Mouse (Mus musculus): ENCODE data around the gene C1rl. TPM values are rescaled to one million over a fixed set of nuclear protein-coding genes. Genes with fewer than 3 reads are reported as not detected.
"Not testable (repeated sequence)": the region's sequence is repeated elsewhere in the genome, so short reads cannot be mapped to it uniquely, and the experiment has no call there.

The C1rl gene
- total RNA-seq, 2 experiments from 2014 or later = 0.19 to 0.42 TPM

DNA sequence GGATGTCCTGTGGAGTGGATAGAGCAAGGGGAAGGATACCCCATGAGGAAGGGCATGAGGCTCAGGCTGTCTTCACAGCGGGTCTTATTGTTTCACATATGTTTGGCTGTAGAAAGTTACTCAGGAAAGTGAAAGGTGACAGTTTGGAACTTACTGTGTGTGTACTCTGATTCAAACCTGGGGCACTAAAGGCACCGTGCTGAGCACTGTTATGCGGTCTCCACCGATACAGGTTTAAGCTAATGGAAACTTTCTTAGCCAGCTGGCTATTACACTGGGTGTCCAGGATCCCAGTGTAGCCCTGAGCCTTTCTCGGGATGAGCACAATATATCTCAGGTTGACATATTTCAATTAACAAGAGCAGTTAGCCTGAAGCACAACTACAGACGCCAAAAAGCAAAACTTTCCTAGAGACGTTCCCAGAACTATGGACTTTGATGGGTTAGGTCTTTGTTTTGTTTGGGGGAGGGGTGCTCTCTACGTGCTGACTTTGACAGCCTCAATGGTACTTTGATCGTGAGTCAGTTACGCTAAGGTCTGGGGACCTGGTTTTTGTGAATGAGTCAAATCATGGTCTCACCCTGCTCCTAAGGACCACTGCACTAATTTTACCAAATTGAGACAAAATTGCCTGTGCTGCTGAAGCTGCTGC lies 7.1 kb downstream of the C1rl start:
- DNase-seq (ENCODE audit: low spot score in 2 of 2) = no peak

GRCm38 (mm10) chr6:124501473-124501872 lies 8.6 kb downstream of the C1rl start:
- DNase-seq (ENCODE audit: low spot score in 2 of 2) = no peak

- no peak for DNase-seq (ENCODE audit: low spot score in 2 of 2)
Observed at GRCm38 (mm10) chr6:124502021-124502420, 9.1 kb downstream of the C1rl start.

DNA sequence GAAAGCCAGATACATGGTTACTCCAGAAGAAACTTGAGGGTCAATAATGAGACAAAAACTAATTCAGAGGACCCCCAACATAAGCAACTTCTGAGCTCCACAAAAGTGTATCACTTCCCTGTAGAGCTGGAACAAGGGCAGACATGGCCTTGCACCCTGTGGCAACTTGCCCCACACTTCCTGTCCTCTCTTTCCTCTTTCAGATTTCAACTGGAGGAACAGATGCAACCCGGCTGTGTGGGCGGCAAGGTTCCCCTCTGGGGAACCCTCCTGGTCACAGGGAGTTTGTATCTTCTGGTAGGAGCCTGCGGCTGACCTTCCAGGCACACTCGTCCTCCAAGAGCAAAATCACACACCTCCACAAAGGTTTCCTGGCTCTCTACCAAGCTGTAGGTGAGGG lies 12.1 kb downstream of the C1rl start:
- DNase-seq (ENCODE audit: low spot score in 2 of 2) = no peak

GRCm38 (mm10) chr6:124506991-124507390 lies 14.1 kb downstream of the C1rl start:
- no peak for DNase-seq (ENCODE audit: low spot score in 2 of 2)

DNA sequence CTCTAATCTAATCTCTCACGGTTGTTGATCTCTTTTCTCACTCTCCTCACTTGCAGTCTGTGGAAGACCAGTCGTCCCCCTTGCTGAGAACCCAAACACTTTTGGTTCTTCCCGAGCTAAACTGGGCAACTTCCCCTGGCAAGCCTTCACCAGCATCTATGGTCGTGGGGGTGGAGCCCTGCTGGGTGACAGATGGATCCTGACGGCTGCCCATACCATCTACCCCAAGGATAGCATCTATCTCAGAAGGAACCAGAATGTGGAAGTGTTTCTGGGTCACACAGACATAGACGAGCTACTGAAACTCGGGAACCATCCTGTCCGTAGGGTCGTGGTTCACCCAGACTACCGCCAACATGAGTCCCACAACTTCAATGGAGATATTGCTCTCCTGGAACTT lies 15.4 kb downstream of the C1rl start:
- DNase-seq (ENCODE audit: low spot score in 2 of 2) = peak in 1 of 2 experiments; percentile 27

- DNase-seq (ENCODE audit: low spot score in 2 of 2) = not testable (repeated sequence)
Observed at GRCm38 (mm10) chr6:124509192-124509591, 16.3 kb downstream of the C1rl start.

DNA sequence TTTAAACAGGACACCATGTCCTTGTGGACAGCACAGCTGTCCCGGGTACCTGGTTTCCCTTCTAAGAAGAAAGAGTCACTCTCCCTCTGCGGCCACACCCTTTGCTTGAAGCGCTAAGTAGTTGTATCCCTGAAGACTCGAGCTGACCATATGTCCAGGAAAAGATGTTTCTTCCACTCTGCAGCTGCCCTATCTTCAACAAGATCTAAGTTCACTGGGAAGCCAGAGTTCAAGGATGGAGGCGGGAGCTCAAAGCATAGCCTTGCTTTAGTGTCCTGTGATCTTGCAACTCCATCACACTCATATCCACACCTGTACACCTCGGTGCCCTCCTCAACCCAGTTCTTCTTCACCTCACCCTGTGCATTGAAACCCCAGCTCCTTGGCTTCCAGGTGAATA lies 19.0 kb downstream of the C1rl start:
- DNase-seq (ENCODE audit: low spot score in 2 of 2) = no peak

GRCm38 (mm10) chr6:124512355-124512836 lies 19.5 kb downstream of the C1rl start, which contains the start of gene C1ra:
Gene C1ra, plus strand, starts transcription at chr6:124512405.
- peak; percentile 56 to 68 for DNase-seq (ENCODE audit: low spot score in 2 of 2)

DNA sequence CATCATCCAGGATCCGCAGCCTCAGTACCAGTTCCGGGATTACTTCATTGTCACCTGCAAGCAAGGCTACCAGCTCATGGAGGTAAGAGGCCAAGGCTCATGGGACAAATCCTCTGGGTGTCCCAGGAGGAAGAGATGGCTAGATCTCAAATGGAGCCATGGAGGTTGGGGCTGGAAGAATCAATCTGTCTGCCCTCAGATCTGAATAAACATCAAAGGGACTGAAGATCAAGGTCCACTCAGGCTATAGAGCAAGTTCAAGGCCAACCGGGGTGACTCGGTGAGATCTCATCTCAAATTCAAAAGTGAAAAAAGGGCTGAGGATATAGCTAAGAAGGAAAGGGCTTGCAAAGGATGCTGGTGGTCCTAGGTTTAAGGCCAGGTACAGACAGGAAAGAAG lies 24.8 kb downstream of the C1rl start:
- not testable (repeated sequence) for DNase-seq (ENCODE audit: low spot score in 2 of 2)

DNA sequence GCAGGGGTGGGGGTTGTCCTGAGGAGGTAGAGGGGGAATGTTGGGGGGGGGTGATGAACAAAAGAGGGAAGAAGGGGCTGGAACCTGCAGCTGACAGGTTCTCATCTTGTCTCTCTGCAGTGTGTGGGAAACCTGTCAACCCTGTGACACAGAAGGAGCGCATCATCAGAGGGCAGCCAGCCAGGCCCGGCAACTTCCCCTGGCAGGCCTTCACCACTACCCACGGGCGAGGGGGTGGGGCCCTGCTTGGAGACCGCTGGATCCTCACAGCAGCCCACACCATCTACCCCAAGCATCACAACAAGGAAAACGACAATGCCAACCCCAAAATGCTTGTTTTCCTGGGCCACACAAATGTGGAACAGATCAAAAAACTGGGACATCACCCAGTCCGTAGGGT lies 29.2 kb downstream of the C1rl start:
- peak; percentile 77 to 79 for DNase-seq (ENCODE audit: low spot score in 2 of 2)

DNA sequence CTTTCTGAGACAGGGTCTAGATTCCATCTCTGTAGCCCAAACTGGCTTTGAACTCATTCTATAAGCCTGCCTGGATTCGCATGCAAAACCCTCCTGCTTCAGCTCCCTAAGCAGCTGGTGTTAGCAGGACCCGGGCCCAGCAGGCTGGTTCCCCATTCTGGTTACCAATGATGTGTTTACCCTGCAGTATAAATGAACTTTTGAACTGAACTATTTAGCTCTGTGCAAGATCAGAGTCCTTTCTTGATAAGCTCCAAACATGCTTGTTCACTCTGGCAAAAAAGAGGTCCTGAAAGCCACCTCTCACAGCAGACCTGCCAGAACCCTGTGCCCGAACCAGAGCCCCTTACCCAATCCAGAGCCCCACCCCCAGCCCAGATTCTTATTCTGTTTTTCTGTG lies 35.0 kb downstream of the C1rl start:
- no peak for DNase-seq (ENCODE audit: low spot score in 2 of 2)

DNA sequence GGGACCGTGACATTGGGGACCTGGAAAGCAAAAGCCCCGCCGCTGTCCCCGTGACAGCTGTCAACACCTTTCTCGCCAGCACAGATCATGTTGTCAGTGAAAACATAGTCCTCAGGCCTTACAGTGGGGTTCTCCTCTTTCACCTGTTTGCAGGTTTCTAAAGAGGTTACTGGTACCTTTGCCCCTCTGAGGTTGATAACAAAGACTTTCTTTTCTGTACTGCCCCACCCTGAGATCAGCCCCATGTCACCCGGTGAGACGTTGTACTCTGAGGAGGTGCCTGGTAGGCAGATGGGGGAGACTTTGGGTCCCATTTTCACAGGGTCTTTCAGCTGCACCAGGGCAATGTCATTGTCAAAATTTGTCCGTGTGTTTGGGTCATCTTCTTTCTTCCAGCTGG lies 38.2 kb downstream of the C1rl start:
- DNase-seq (ENCODE audit: low spot score in 2 of 2) = no peak

- DNase-seq (ENCODE audit: low spot score in 2 of 2) = not testable (repeated sequence)
Observed at GRCm38 (mm10) chr6:124536125-124536829, 43.4 kb downstream of the C1rl start.

- not testable (repeated sequence) for DNase-seq (ENCODE audit: low spot score in 2 of 2)
Observed at GRCm38 (mm10) chr6:124541176-124541575, 48.3 kb downstream of the C1rl start.

GRCm38 (mm10) chr6:124542284-124542683 lies 49.4 kb downstream of the C1rl start, which contains the start of gene C1s1:
Gene C1s1, minus strand, starts transcription at chr6:124542359.
- DNase-seq (ENCODE audit: low spot score in 2 of 2) = peak; percentile 46 to 70

GRCm38 (mm10) chr6:124544466-124544865 lies 51.6 kb downstream of the C1rl start:
- DNase-seq (ENCODE audit: low spot score in 2 of 2) = peak in 1 of 2 experiments; percentile 14

DNA sequence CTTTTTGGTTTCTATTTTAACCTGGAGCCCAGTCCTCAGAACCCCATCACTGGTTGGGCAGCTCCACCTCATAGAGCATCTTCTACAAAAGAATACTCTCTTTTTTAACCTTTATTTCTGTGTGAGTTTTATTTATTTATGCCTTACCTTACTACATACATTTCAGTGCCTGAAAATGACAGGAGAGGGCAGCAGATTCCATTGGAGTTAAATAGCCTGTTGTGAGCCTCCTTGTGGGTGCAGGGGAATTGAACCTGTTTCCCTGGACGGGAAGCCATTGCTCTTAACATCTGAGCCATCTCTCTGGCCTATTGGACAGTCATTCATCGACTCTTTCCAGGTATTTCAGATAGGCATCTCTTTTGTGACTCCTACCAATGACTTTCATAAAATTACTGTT lies 52.5 kb downstream of the C1rl start:
- no peak for DNase-seq (ENCODE audit: low spot score in 2 of 2)

DNA sequence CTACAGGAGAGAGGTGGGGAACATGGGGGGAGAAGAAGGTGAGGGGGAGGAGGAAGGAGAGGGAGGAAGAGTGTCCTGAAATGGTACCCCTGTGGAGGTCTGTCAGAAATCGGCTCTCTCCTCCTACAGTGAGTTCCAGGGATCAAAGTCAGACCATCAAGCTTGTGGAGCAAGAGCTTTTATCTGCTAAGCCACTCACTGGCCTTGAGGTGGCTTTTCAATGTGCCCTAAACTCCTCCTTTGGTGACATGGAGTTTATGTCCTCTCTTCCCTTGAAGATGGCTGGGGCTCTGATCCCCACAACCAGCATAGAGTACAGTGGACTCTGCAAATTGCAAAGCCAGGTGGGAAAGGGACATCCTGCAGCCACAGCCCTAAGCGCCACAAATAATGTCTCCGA lies 55.1 kb downstream of the C1rl start:
- DNase-seq (ENCODE audit: low spot score in 2 of 2) = not testable (repeated sequence)

GRCm38 (mm10) chr6:124549023-124549550 lies 56.2 kb downstream of the C1rl start:
- no peak for DNase-seq (ENCODE audit: low spot score in 2 of 2)

- DNase-seq (ENCODE audit: low spot score in 2 of 2) = no peak
Observed at GRCm38 (mm10) chr6:124552766-124553165, 59.9 kb downstream of the C1rl start.

DNA sequence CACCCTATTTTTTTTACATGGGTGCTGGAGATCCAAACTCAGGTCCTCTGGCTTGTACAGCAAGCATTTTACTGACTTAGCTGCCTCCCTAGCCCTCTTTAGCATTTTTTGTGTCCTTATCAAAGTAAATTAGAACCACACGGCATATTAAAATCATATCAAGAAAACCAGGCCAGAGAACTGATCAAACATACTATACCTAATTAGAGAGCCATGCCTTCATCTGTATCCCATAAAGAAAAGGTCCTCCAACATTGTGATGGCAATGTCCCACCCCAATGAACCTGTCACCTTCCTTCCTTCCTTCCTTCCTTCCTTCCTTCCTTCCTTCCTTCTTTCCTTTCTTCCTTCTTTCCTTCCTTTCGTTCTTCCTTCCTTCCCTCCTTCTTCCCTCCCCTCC lies 63.0 kb downstream of the C1rl start:
- not testable (repeated sequence) for DNase-seq (ENCODE audit: low spot score in 2 of 2)
